Mouse (Mus musculus) adrenal gland, adult 18-20 months (tissue): ENCODE data around the gene S1pr4. TPM values are rescaled to one million over a fixed set of nuclear protein-coding genes. Genes with fewer than 3 reads are reported as not detected.

Source experiments
- DNase-seq, 2 experiments: peaks; one replicate each; pipeline ENCODE4 v3.0.0; 2021 to 2022; ENCODE audit warnings: low spot score in 2 of 2
- long read RNA-seq, 2 experiments: library from polyadenylated mRNA; stranded (forward); transcript quantifications; one replicate each; pipeline ENCODE4 v2.0.0; 2021
- total RNA-seq, 2 experiments: library from RNA; stranded (reverse); gene quantifications; 1 replicate in 1 of 2; 2 replicates in 1 of 2; pipeline ENCODE4 v1.2.3; 2021

Gene S1pr4
- total RNA-seq: 1 to 10 TPM; 1.3 to 1.4 TPM
- long read RNA-seq, experiment 1, partial matches to known transcripts: 0 of 2 reads
- long read RNA-seq, experiment 1, other reads (novel, unspliced or antisense): 0 of 2 reads
- long read RNA-seq, experiment 2: 0 reads

DNA sequence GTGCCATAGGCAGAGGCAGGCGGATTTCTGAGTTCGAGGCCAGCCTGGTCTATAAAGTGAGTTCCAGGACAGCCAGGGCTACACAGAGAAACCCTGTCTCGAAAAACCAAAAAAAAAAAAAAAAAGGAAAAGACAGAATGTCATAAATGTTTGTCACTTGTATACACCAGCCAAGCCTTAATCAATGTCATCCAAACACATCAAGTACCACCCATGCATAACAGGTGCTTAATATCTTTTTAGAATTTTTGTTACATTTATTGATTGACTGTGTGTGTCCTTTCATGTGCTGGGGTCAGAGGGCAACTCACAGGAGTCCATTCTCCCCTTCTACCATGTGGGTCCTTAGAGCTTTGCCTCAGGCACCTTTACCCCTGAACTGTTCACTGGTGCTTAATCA, at the start of gene S1pr4:
Gene S1pr4, minus strand, starts transcription at position 101 of the 400 bp plus-strand sequence.
- no peak for DNase-seq

DNA sequence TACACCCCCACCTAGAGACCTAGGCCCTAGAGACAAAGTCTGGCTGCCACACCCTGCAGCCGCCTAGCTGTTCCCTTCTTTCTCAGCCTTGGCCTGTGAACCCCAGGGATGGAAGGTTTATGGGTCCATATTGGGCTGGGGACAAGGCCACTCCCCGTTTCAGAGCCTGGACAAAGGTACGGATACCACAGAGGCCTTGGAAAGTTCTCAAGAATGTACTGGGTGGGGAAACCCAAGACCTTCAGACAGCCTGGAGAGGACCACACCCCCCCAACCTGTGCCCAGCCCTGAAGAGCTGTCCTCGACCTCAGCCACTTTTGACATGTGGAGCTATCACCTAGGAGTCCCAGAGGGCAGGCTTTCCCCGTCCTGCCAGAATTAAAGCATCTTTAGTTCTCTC, 49.0 kb upstream of the S1pr4 start:
- no peak for DNase-seq

DNA sequence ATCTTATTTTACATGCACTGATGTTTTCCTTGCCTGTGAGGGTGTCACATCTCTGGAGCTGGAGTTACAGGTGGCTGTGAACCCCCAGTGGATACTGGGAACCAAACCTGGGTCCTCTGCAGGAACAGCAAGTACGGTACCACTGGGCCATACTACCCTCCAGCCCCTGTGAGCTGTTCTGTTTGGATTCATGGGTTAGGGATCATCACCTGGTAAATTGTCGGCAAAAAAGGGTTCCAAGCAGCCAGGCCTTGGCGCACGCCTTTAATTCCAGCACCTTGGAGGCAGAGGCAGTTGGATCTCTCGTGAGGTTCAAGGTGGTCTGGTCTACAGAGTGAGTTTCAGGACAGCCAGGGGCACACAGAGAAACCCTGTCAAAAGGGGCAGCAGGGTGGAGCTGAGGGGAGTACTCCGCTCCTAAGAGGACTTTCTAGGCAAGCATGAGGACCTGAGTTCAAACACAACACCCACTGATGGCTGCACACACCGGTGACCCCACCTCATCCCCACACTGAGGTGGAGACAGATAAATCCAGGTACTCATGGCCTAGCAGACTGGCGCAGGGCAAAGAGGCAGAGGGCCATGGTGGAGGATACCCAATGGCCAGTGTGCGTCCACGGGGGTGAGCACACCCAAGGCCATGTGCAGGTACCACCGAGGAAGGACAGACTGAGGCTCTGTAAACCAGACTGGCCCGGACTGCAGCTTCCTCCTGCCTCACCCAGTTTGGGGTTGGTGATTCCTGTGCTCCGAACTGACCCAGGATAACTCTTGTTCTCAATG, 47.0 kb upstream of the S1pr4 start:
- DNase-seq: no peak

DNA sequence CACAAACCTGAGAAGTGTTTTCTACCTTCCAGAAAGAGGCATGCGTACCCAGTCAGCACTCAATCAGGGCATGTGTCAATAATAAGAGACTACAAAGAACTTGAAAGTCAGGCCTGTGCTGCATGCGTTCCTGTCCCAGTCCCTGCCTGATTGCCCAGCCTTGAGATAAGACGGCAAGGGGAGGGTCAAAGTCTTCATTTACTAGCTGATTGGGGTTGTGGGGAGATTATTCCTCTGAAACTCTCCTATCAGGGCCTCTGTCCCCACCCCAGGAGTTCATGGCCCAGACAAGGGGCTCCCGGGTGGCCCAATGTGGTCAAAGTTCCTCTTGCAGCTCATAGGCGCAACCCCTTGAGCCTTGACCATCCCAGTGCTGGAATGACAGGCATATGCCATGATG, 46.4 kb upstream of the S1pr4 start:
- no peak for DNase-seq

DNA sequence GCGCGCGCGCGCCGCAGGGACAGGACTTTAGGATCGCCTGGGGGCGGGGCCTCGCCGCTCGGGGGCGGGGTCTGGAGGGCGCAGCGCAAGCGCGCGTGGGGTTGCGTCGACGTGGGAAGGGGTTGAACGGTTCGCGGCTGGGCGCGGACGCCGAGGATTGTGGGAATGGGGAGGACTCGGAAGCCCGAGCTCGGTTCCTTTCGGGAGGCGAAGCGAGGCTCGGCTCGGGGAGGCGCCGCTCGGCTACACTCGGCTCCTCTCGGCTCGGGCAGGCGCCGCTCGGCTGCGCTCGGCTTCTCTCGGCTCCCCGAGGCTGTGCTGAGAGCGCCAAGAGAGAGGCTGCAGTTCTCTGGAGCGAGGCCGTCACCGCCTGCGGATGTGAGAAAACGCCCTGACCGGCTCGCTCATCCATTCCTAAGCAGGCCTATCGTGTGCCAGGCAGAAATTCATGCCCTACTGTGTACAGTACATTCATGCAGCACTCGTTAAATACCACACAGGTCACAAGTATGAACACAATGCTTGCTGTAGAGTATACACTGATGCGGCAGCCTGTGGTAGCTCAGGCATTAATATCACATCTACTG, 45.3 kb upstream of the S1pr4 start, which contains the start of gene Gna11:
Gene Gna11, minus strand, starts transcription at position 30 of the 587 bp plus-strand sequence.
- peak; percentile 99 to 100 for DNase-seq

DNA sequence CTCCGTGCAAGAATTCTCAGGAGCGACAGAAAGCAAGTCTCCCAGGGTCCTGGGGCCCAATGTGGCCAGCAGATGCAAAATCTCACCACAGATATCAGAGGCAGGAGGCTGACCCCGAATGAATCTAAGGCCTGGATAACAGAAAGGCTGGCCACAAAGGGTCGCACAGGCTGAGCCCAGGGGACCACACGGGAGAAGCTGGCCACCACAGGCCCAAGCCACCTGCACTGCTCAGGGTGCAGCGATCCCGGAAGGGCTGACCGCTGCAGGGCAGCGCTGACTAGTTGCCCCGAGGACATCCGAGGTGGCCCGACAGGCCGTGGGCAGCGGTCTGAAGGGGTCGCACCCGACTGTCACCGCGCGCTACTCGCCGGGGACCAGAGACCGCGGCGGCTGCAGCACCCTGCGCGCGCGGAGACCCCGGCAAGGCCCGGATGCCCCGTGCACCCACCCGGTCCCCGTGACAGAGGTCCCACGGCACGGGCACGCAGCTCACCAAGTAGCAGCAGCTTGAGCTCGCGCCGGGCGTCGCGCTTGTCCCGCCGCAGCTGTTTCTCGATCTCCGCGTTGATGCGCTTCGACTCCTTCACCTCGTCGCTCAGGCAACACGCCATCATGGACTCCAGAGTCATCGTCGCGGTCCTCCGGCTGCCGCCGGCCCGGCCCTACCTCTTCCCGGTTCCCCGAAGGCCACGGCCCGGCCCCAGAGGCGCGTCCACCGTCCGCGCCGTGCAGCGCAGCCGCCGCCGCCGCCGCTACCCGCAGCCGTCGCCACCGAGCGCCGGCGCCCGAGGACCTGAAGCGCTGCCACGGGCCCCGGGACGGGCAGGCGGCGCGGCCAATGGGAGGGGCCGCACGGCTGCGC, 44.6 kb upstream of the S1pr4 start:
- DNase-seq: no peak

DNA sequence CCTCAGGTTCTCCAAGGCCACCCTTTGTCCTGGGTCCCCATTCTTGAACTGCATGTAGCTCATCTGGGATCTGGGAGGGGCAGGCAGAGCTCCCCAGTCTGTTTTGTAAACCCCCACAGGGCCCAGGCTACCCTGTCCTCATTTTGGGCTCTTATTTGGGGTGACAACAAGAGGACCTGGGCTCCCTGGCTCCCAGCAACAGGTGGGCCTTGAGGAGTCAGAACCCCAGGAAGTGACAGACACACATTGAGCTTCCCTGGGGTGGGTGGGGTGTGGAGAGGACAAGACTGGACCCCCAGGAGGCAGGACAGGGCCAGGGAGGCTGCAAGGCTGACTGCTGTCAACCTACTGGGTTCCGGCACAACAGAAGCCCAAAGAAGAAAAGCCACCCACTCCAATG, 43.7 kb upstream of the S1pr4 start:
- DNase-seq: no peak

DNA sequence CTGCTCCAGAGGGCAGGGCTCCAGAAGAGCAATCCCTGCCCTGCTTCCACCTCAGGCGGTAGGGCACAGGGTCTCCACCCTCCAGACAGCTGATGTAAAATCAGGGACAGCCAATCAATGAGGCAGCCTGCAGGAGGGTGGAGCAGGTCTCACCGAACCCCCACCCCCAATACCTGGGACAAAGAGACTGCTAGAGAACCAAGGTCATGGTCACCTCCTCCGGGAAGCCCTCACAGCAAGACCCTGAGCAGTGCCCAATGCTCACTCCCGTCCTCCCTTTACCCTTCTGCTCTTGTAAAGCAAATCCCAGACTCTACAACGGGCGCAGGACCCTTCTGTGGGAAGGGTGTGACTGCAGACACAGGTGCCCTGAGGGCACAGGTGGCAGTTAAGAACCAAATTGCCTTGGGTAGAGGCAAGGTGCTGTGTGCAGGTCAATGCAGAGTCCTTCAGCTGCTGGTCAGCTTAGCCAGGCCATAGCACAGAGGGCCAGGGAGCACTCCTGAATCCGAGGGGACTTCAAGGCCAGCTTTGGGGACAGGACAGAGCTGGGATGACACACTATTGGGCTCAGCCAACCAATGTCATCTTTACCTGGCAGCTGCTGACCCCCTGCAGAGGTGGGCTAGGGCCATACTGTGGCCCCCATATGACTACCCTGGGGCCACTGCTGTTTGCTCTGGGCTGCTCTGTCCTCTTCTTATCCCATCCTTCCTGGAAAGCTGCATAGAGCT, 43.0 kb upstream of the S1pr4 start:
- DNase-seq: no peak

DNA sequence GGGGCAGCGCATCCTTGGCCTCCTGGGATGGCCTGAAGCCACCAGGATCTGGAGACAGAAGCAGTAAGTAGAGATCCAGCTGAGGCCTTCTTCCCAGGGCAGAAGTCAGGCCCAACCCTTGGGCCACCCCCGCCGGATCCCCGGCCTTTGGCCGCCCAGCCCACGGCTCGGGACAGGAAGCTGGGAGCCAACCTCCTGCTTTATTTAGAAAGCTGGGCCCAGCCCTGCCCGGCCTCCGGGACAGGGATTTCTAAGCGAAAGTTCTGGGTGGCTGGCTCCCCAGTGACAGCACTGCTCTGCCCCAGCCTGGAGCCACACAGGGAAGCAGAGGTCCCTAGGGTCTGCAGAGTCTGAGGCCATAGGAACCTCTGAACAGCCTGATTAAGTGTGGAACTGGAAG, 41.9 kb upstream of the S1pr4 start:
- DNase-seq: peak in 1 of 2 experiments; percentile 56

DNA sequence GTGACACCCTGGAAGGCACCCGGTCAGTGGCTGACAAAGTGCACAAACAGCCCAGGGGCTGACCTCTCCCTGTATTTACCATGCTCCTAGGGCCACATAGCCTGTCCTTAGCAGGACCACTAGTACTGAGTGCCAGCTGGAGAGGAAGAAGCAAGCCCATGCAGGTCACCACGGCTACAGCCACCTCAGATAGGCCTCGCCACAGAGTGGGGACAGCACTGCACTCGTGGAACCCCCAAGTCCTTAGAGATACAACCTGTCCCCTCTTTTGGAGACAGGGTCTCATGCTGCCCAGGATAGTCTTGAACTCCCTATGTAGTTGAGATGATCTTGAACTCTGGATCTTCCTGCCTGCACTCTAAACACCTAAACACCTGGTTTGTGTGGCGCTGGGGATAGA, 41.4 kb upstream of the S1pr4 start:
- DNase-seq: no peak

DNA sequence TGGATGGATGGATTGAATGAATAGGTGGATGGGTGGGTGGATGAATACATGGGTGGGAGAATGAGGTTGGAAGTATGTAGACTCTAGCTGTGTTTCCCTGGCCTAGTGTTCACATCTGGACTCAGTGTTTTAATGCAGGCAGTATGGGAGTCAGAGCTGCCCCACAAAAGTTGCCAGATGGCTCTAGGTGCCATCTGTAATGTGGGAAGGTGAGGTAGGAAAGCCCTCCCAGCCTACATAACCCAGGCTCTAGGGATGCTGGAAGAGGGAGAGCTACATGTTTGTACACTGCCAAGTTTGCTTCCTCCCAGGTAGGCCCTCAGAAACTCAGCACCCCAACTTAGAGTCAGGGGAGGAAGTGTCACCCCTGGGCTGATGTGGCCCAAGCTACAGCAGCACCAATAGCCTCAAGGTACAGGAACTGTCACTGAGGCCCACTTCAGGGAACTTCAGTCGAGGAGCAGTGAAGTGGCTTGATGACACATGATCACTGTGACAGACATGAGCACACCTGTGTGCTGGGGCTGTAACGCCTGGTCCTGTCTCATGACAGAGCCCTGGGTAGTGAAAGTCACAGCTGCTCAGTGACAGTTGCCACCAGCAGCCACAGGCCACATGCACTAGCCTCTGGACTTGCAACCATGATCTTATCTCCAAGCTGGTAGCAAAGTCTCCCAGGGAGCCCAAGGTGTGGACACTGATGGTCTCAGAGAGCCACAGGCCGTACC, 38.6 kb upstream of the S1pr4 start:
- DNase-seq: no peak

DNA sequence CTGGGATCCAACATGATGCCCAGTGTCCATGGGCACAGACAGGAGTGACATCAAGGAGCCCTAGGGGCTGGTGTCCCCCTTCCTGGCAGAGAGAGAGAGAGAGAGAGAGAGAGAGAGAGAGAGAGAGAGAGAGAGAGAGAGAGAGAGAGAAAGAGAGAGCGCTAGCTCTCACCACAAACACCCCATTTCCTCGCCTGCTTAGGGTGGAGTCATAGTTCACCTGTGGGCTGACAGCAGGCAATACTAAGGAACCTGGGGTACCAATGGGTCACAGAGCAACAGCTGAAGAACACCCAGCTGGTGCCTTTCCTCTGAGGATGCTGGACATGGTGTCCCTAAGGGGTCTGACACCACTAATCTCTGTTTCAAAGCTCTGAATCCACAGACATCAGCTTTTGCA, 37.5 kb upstream of the S1pr4 start:
- DNase-seq: no peak

DNA sequence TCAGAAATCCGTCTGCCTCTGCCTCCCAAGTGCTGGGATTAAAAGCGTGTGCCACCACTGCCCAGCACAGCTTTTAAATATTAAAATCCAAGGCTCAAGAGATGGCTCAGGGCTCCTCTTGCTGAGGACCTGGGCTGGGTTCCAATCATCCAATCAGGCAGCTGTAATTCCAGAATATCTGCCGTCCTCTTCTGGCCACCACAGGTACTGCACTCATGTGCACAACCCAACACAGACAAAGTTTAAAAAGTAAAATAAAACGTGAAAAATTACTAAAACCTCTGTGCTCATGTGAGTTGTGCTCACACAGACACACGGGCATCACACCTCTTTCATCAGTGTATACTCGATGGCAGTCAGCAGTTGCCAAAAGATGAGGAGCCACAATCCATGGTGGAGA, 36.8 kb upstream of the S1pr4 start:
- DNase-seq: no peak

DNA sequence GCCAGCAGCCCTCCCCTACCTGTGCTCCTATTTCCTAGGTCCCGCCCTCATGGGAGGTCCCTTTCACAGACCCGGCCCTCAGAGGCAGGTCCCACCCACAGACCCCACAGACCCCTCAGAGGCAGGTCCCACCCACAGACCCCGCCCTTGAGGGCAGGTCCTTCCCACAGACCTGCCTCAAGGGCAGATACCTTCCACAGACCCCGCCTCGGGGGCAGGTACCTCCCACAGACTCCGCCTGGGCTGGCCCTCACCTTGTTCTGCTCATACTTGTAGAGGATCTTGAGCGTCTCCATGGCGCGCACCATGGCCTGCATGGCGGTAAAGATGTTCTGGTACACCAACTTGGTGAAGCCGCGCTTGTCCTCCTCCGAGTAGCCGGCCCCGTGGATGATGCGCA, 34.9 kb upstream of the S1pr4 start:
- DNase-seq: no peak

DNA sequence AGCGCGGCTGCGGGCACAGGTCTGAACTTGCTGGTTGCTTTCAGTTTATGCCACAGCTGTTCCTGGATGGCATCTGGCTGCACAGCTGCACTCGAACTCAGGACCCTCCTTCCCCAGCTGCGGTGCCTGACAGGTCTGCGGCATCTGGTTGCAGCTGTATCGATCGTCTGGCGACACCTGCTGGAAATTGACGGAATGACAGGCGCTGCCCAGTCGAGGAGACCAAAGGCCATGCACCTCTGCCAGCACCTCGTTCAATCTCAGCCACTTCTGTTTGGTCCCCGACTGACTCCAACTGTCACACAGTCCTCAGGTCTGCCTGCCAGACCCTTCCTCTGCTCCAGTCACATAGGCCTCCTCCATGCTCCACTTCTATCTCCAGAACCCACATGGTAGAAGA, 26.8 kb upstream of the S1pr4 start:
- DNase-seq: peak; percentile 89 to 95

DNA sequence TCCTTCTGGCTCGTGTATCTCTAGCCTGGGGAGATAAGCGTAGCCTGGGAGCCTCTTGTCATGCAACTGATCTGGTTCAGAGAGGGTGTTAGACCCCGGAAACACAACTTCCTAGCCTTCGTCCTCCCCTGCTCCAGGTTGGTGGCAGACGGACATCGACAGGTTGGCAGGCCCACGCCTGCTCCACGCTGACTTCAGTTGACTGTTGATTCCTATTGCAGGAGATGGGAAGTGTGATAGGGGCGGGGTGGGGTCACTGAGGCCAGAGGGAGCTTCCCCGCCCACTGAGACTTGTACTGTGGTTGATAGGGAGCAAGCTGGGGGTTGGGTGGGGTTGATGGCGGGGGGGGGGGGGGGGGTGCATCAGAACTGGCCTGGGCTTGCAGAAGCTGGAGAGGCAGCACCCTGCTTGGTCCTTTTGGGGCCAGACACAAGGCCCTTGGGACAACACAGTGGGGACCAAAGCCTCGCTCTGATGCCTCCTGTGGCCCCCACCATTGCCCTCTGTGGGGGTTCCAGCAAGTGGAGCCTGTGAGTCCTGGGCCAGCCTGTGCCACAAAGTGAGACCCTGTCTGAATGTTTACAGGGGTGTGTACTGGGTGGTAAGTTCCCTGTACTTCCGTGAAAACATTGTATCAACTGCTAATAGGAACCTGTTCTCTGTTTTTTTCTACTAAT, 25.2 kb upstream of the S1pr4 start:
- no peak for DNase-seq

DNA sequence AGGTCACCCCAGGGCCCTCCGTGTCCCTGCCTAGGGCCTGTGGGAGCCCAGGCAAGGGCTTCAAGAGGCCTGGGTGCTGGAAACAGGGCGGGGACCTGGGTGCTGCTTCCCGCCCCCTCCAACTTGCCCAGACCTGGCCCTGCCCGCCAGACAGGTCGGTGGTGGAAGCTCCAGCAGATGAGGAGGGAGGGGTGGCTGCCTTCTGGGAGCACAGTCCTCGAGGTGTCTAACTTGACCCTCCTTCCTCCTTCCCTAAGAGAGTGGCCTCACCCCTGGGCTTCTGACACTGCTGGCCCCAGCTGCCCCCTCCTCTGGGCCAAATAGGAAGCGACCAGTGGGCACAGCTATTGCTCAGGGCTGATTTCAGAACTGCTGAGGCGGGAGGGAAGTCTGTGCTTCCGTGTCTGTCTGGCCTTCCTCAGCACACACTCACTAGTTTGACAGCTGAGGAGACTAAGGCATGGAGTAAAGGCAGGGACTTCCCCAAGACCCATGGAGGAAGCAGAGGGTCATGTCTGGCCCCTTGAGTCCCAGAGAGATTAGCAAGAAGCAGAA, 24.2 kb upstream of the S1pr4 start, which contains the start of gene Gna15:
Gene Gna15, minus strand, starts transcription at position 175 of the 555 bp plus-strand sequence.
- no peak for DNase-seq

DNA sequence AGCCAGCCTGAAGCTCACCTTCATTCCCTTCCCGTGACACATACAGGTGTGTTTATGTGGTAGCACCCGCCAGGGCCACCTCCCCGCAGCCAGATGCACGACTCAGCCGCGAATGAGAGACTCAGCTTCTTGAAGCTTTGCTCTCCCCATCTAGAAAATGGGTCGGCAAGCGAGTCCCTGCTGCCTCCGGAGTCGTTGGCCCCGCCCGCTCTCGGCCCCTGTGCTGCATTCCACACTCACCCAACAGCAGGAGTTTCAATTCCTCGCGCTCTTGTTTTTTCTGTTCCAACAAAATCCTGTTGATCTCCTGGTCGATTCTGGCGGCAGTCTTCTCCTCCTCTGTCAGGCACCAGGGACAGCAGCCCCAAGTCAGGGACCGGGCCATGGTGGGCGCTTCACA, 23.6 kb upstream of the S1pr4 start:
- no peak for DNase-seq

DNA sequence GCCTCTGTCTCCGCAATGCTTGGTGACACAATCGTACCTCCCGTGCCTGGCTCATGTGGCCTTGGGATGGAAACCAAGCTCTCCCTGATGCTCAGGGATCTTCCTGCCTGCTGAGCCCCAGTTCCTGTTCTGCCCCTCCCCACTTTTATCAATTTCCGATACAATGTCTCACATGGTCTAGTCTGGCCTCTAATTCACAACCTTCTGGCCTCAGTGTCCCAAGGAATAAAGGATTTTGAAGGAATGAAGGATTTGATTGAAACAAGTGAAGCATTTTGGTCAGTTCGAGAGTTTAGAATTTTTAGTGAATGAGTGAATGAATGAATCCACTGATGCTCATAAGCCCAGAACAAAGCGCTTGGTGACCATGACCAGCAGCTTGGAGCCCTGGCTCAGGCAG, 23.2 kb upstream of the S1pr4 start:
- no peak for DNase-seq
